Mouse (Mus musculus): ENCODE results near the gene Zfp629. TPM values are rescaled to one million over a fixed set of nuclear protein-coding genes. Genes with fewer than 3 reads are reported as not detected.

Zfp629 gene
- polyA plus RNA-seq, 1 experiment from 2014 or later: 39.9 TPM

DNA sequence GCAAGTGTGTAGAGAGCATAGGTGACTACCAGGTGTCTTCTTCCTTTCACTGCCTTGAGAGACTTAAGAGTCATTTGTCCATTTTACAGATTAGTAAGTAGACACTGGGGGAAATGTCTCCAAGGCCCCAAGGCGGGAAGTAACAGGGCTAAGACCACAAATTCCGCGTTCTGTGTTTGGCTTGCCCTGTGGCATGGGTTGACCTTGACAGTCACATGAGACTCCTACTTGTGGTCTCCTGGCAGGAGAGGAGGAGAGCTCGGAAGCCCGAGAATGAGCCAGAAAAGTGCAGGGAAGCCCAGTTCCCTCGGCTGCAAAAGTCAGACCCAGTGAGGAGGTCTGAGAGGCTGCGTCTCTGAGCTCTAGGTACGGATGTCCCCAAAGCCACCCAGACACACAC is 2.1 kb downstream of the Zfp629 start:
- H3K36me3 ChIP-seq: peaks cover 44% of the 10 kb centered on the region
- peak overlapping the region; percentile 99 for H3K9ac ChIP-seq (replicated peaks)
- peaks cover 29% of the 10 kb centered on the region for H3K4me1 ChIP-seq
- H3K4me3 ChIP-seq: peak overlapping the region; percentile 84; the same call in 1 of the 2 replicates
- 86% methylated on average over 8 of the region's 8 CpGs for WGBS
- no peaks in the 10 kb centered on the region for H3K27me3 ChIP-seq
- H3K27ac ChIP-seq (replicated peaks): no peak overlapping the region
- H3K9me3 ChIP-seq: no peaks in the 10 kb centered on the region
- ATAC-seq (ENCODE audit: low FRiP score, low read depth): no peak
- peak overlapping the region; percentile 85 for H3K4me2 ChIP-seq (replicated peaks)

DNA sequence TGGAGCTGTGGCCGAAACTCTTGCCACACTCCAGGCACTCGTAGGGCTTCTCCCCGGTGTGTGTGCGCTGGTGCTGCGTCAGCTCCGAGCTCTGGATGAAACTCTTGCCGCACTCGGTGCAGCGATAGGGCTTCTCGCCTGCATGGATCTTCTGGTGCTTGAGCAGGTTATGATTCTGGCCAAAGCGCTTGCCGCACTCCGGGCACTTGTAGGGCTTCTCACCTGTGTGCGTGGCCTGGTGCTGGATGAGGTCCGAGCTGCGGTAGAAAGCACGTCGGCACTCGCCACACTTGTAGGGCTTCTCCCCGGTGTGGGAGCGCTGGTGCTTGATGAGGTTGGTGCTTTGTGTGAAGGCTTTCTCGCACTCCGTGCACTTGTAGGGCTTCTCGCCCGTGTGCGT is 4.0 kb downstream of the Zfp629 start:
- Histone ChIP-seq H3K4me2 (replicated peaks) (no peak overlapping the region), H3K36me3 (peaks cover 63% of the 10 kb centered on the region), H3K27me3 (no peaks in the 10 kb centered on the region), H3K4me1 (peaks cover 20% of the 10 kb centered on the region), H3K9ac (replicated peaks) (no peak overlapping the region), H3K4me3 (no peak overlapping the region), H3K27ac (replicated peaks) (no peak overlapping the region), H3K9me3 (no peaks in the 10 kb centered on the region)
- 97% methylated on average over 26 of the region's 26 CpGs for whole genome bisulfite sequencing
- no peak for ATAC-seq (ENCODE audit: low FRiP score, low read depth)

DNA sequence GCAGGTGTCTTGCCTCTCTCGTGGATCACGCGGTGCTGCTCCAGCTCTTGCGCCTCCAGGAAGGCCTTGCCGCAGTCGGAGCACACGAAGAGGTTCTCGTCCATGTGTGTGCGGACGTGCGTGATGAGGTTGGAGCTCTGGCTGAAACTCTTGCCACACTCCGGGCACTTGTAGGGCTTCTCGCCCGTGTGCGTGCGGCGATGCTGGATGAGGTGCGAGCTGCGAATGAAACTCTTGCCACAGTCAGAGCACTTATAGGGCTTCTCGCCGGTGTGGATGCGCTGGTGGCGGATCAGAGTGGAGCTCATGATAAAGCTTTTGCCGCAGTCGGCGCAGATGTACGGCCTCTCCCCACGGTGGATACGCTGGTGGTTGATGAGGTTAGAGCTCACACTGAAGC is 4.6 kb downstream of the Zfp629 start:
- WGBS: 96% methylated on average over 29 of the region's 29 CpGs

DNA sequence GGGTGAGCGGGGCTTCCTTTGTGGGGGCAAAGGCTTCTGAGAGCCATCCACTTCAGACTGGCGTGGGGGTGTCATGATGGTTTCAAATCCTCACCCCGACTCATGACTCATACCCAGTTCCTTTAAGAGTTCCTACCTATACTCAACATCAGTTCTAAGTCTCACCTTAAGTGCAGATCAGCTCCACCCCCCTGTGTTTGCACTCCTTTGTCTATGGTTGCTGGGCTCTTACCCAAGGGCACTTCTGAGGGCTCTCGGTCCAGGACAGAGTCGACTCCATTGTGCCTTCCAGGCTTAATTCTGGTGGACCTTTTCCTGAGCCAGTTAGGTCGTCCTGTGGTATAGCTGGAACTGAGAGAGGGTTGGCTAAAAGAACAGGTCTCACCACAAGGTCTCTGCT is 8.4 kb downstream of the Zfp629 start:
- no peak overlapping the region for H3K4me3 ChIP-seq
- H3K27ac ChIP-seq (replicated peaks): no peak overlapping the region
- no peaks in the 10 kb centered on the region for H3K9me3 ChIP-seq
- WGBS: 87% methylated on average over 6 of the region's 6 CpGs
- H3K4me1 ChIP-seq: no peaks in the 10 kb centered on the region
- ATAC-seq (ENCODE audit: low FRiP score, low read depth): no peak
- no peaks in the 10 kb centered on the region for H3K27me3 ChIP-seq
- H3K9ac ChIP-seq (replicated peaks): no peak overlapping the region
- peaks cover 90% of the 10 kb centered on the region for H3K36me3 ChIP-seq
- H3K4me2 ChIP-seq (replicated peaks): no peak overlapping the region

More for the DNA sequence above, 4.6 kb downstream of the Zfp629 start:
- Histone ChIP-seq H3K9ac (replicated peaks) (no peak overlapping the region), H3K36me3 (peaks cover 67% of the 10 kb centered on the region), H3K4me1 (peaks cover 15% of the 10 kb centered on the region), H3K27me3 (no peaks in the 10 kb centered on the region), H3K4me3 (no peak overlapping the region), H3K9me3 (no peaks in the 10 kb centered on the region), H3K27ac (replicated peaks) (no peak overlapping the region), H3K4me2 (replicated peaks) (no peak overlapping the region)
- no peak for ATAC-seq (ENCODE audit: low FRiP score, low read depth)

DNA sequence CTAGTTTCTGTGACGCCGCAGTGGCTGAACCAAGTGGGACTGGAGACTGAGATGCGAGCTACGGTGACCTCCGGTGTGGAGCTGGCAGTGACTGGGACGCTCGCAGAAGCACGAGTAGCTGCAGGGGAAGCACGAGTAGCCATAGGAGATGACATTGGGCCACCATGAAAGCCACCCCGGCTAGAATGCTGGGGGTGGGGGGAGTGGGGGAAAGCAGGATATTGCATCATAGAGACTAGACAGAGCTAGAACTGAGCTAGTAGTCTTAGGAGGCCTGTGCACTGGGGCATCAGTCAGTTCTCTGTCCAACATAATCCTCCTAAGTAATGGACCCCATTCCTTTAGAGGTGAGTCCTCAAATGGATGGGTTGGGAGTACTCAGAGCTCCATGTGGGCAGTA is 11.3 kb downstream of the Zfp629 start:
- Histone ChIP-seq H3K4me2 (replicated peaks) (no peak overlapping the region), H3K27ac (replicated peaks) (no peak overlapping the region), H3K36me3 (peaks cover 90% of the 10 kb centered on the region), H3K27me3 (no peaks in the 10 kb centered on the region), H3K9ac (replicated peaks) (no peak overlapping the region), H3K9me3 (no peaks in the 10 kb centered on the region), H3K4me3 (no peak overlapping the region), H3K4me1 (no peaks in the 10 kb centered on the region)
- ATAC-seq (ENCODE audit: low FRiP score, low read depth): no peak
- WGBS: 94% methylated on average over 10 of the region's 10 CpGs

DNA sequence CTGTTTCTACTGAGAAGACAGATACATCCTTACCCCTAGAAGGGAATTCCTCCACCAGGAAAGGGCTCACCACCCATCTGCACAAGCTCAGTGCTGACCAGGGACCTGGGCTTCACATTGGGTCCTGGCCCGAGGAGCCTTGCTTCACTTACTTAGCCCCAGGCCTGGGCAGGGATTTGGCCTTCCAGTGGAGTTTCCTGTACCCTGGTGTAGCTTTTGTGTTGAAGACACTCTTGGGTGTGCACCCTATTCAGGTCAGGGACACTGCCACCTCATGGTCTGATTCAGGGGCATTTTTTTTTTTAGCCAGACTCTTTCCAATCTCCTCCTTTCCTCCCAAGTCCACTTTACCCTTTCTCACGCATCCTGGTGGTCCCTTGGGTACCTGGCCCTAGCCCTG is 12.7 kb downstream of the Zfp629 start:
- 88% methylated on average over 2 of the region's 2 CpGs for WGBS
- no peaks in the 10 kb centered on the region for H3K4me1 ChIP-seq
- H3K27me3 ChIP-seq: no peaks in the 10 kb centered on the region
- no peak overlapping the region for H3K27ac ChIP-seq (replicated peaks)
- no peak overlapping the region for H3K4me3 ChIP-seq
- no peak overlapping the region for H3K4me2 ChIP-seq (replicated peaks)
- H3K36me3 ChIP-seq: peaks cover 90% of the 10 kb centered on the region
- ATAC-seq (ENCODE audit: low FRiP score, low read depth): no peak
- no peaks in the 10 kb centered on the region for H3K9me3 ChIP-seq
- no peak overlapping the region for H3K9ac ChIP-seq (replicated peaks)

DNA sequence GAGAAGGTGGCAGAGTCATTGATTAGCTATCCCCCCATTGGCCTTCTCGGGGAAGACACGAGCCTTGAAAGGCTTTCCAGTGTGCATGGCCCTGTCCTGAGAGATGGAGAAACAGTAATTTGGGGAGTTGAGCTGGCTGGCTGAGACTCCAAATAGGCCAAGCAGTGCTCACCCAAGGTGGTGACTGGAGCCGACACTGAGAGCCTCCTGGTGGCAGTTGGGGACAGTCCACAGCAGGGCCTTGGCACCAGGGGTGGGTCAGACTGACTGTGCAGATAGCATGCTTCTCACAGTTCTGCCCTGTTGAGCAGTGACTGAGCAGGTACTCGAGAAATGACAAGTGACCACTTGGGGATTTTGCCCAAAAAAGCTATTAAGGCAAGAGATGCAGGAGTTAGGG is 13.9 kb downstream of the Zfp629 start:
- H3K4me3 ChIP-seq: no peak overlapping the region
- H3K4me1 ChIP-seq: no peaks in the 10 kb centered on the region
- H3K27me3 ChIP-seq: no peaks in the 10 kb centered on the region
- no peaks in the 10 kb centered on the region for H3K9me3 ChIP-seq
- no peak overlapping the region for H3K4me2 ChIP-seq (replicated peaks)
- no peak for ATAC-seq (ENCODE audit: low FRiP score, low read depth)
- peaks cover 90% of the 10 kb centered on the region for H3K36me3 ChIP-seq
- no peak overlapping the region for H3K27ac ChIP-seq (replicated peaks)
- WGBS: 82% methylated on average over 4 of the region's 4 CpGs
- no peak overlapping the region for H3K9ac ChIP-seq (replicated peaks)

DNA sequence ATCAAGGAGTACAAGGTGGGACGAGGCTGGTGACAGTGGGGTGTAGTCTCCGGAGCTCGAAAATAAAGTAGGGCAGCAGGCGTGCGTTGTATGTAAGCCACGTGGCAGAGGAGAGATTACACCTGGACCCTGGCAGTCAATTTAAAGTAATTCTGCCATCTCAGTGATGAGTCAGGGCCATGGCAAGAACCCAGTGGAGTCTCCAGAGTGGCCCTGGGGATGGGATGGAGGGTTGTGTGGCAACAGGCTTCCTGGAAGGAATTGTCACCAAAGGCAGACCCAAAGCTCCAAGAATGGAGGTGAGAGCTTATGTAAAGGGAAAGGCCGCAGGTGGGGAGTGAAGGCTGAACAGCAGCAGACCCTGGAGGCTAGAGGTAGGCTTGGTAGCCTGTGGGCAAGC is 15.0 kb downstream of the Zfp629 start:
- H3K4me1 ChIP-seq: no peaks in the 10 kb centered on the region
- no peak overlapping the region for H3K4me3 ChIP-seq
- H3K27ac ChIP-seq (replicated peaks): no peak overlapping the region
- H3K9ac ChIP-seq (replicated peaks): no peak overlapping the region
- no peak for ATAC-seq (ENCODE audit: low FRiP score, low read depth)
- peaks cover 95% of the 10 kb centered on the region for H3K36me3 ChIP-seq
- H3K4me2 ChIP-seq (replicated peaks): no peak overlapping the region
- 98% methylated on average over 7 of the region's 7 CpGs for WGBS
- no peaks in the 10 kb centered on the region for H3K27me3 ChIP-seq
- no peaks in the 10 kb centered on the region for H3K9me3 ChIP-seq

DNA sequence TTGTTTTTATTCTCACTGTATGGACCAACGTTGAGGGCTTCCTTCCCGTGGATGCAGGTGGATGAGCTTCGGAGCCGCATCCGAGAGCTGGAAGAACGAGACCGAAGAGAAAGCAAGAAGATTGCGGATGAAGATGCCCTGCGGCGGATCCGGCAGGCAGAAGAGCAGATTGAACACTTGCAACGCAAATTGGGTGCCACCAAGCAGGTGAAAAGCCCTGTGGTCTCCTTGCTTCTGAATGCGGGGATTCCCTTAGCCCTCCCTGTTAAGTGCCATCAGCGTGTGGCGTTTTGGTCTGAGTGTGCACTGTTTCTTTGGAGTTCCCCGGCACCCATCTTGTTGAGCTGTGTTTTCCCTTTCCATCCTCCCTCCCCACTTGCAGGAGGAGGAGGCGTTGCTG is 18.9 kb downstream of the Zfp629 start:
- no peaks in the 10 kb centered on the region for H3K9me3 ChIP-seq
- no peaks in the 10 kb centered on the region for H3K27me3 ChIP-seq
- no peak overlapping the region for H3K27ac ChIP-seq (replicated peaks)
- 95% methylated on average over 17 of the region's 17 CpGs for WGBS
- ATAC-seq (ENCODE audit: low FRiP score, low read depth): no peak
- H3K4me3 ChIP-seq: no peak overlapping the region
- no peak overlapping the region for H3K4me2 ChIP-seq (replicated peaks)
- no peak overlapping the region for H3K9ac ChIP-seq (replicated peaks)
- H3K4me1 ChIP-seq: no peaks in the 10 kb centered on the region
- H3K36me3 ChIP-seq: peaks cover 100% of the 10 kb centered on the region

DNA sequence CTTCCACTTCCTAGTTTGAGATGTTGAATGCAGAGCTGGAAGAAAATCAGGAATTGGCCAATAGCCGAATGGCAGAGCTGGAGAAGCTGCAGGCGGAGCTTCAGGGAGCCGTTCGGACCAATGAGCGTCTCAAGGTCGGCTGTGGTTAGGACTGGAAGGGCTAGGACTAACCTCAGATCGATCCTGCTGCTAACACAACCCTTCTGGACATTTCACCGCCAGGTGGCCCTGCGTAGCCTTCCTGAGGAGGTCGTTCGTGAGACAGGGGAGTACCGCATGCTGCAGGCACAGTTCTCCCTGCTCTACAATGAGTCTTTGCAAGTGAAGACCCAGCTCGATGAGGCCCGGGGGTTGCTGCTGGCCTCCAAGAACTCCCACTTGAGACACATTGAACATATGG is 23.0 kb downstream of the Zfp629 start:
- H3K36me3 ChIP-seq: peaks cover 77% of the 10 kb centered on the region
- WGBS: 92% methylated on average over 14 of the region's 14 CpGs
- H3K4me1 ChIP-seq: peaks cover 9% of the 10 kb centered on the region
- no peak overlapping the region for H3K4me3 ChIP-seq
- no peak overlapping the region for H3K9ac ChIP-seq (replicated peaks)
- H3K27ac ChIP-seq (replicated peaks): no peak overlapping the region
- no peaks in the 10 kb centered on the region for H3K27me3 ChIP-seq
- no peak overlapping the region for H3K4me2 ChIP-seq (replicated peaks)
- no peak for ATAC-seq (ENCODE audit: low FRiP score, low read depth)
- H3K9me3 ChIP-seq: no peaks in the 10 kb centered on the region

DNA sequence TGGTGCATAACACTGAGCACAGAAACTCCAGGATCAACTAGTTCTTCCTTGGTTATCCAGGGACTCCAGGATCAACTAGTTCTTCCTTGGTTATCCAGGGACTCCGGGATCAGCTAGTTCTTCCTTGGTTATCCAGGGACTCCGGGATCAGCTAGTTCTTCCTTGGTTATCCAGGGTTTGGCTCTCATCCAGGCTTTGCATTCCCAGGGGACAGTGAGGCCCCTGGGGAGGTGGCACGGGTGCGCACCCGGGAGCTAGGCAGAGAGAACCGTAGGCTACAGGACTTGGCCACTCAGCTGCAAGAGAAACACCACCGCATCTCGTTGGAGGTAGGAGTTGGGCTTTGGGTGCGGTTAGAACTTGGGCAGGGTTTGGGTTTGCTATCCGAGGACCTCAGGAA is 24.5 kb downstream of the Zfp629 start:
- H3K9me3 ChIP-seq: no peaks in the 10 kb centered on the region
- peaks cover 62% of the 10 kb centered on the region for H3K36me3 ChIP-seq
- no peak overlapping the region for H3K4me2 ChIP-seq (replicated peaks)
- no peak overlapping the region for H3K9ac ChIP-seq (replicated peaks)
- WGBS: 96% methylated on average over 10 of the region's 10 CpGs
- no peak overlapping the region for H3K4me3 ChIP-seq
- ATAC-seq (ENCODE audit: low FRiP score, low read depth): no peak
- no peaks in the 10 kb centered on the region for H3K27me3 ChIP-seq
- H3K4me1 ChIP-seq: peaks cover 16% of the 10 kb centered on the region
- H3K27ac ChIP-seq (replicated peaks): no peak overlapping the region

DNA sequence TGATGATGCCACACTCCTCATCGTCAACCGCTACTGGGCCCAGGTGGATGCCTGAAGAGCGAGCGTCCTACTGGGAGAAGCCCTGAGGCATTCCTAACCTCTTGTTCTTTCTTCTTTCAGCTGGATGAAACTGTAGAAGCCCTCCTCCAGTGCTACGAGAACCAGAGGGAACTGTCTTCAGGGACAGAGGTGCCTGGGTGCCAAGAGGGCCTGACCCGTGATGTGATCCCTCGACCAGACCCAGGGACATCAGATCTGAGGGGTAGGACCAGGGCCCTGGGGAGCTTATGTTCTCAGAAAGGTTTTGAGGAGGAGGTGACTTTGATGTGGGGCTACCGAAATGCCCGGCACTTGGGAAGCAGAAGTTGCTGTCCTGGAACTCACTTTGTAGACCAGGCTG is 26.0 kb downstream of the Zfp629 start:
- H3K27me3 ChIP-seq: no peaks in the 10 kb centered on the region
- H3K4me2 ChIP-seq (replicated peaks): peak overlapping the region; percentile 83
- peak overlapping the region; percentile 89; the same call in 1 of the 2 replicates for H3K4me3 ChIP-seq
- WGBS: 90% methylated on average over 9 of the region's 9 CpGs
- no peaks in the 10 kb centered on the region for H3K9me3 ChIP-seq
- ATAC-seq (ENCODE audit: low FRiP score, low read depth): no peak
- H3K4me1 ChIP-seq: peaks cover 16% of the 10 kb centered on the region
- peaks cover 55% of the 10 kb centered on the region for H3K36me3 ChIP-seq
- H3K27ac ChIP-seq (replicated peaks): no peak overlapping the region
- H3K9ac ChIP-seq (replicated peaks): peak overlapping the region; percentile 83; the same call in 1 of the 2 replicates

DNA sequence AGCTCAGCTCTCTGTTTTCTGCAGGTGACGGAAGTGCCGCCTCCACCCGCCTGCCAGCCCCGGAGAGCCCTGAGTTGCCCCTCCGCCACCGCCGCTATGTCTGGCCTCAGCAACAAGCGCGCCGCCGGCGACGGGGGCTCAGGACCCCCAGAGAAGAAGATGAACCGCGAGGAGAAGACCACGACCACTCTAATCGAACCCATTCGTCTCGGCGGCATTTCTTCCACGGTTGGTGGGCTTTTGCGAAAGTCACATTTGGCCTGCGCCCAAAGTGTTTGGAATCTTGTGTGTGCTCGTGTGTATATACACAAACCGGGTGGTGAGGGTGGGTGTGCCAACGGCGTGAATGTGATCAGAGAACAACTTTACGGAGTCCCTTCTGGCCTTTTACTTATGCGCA is 26.7 kb downstream of the Zfp629 start:
- peaks cover 16% of the 10 kb centered on the region for H3K4me1 ChIP-seq
- H3K4me2 ChIP-seq (replicated peaks): peak overlapping the region; percentile 83
- peaks cover 55% of the 10 kb centered on the region for H3K36me3 ChIP-seq
- no peaks in the 10 kb centered on the region for H3K27me3 ChIP-seq
- no peaks in the 10 kb centered on the region for H3K9me3 ChIP-seq
- no peak for ATAC-seq (ENCODE audit: low FRiP score, low read depth)
- H3K9ac ChIP-seq (replicated peaks): peak overlapping the region; percentile 83
- H3K27ac ChIP-seq (replicated peaks): peak overlapping the region; percentile 83; the same call in 1 of the 2 replicates
- WGBS: 5% methylated on average over 29 of the region's 29 CpGs
- H3K4me3 ChIP-seq: peak overlapping the region; percentile 89

Data from midbrain, embryonic 12.5 days (tissue).